Mouse (Mus musculus) c-Kit-negative CD71-positive TER-119-positive erythroid progenitor cells, embryonic 14.5 days (primary cell): Measurements from ENCODE around the gene Znrd1.

ENCODE experiments used
- DNase-seq: peaks from one replicate; pipeline ENCODE4 v3.0.0-alpha.2; 2013; ENCODE audit warnings: low read depth, low spot score

Gene Znrd1

GRCm38 (mm10) chr17:36927496-36928120, 30.8 kb downstream of the Znrd1 start:
- DNase-seq, result no peak

- no peak for DNase-seq
Observed at GRCm38 (mm10) chr17:36923491-36923890, 34.9 kb downstream of the Znrd1 start.

DNA sequence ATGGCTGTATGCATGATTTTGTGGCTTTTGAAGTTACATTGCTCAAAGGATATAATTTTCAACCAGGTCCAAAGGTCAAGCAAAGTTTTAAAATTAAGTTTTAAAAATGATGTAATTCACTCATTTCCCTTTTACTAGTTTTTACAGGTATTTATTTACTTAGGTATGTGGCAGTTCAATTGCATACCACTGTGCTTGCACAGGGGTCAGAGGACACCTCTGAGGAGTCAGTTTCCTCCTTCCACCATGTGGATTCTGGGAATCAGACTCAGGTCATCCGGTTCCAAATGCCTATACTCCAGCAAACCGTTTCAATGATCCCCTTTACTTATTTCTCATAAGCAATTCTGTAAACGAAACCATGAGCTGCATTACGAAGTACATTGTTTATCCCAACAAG, 35.6 kb downstream of the Znrd1 start:
- DNase-seq, result no peak

DNA sequence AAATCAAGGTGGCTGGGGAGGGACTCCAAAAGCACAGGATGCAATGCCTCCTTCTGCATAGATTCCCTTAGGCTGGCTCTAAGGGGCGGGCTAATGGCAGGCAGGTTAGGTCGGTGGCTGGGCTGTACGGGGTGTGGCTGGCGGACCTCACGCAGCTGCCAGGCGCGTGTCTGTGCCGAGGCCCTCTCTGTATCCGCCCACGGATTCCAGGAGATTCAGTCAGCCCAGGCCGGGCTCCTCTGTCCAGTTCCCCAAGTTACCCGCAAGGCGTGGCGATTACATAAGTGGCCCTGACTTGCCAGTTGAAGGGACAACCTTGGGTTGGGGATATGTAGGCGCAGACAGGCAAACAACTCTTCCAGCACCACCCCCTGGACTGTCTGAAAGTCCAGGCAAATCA, 38.1 kb downstream of the Znrd1 start:
- DNase-seq, result no peak

DNA sequence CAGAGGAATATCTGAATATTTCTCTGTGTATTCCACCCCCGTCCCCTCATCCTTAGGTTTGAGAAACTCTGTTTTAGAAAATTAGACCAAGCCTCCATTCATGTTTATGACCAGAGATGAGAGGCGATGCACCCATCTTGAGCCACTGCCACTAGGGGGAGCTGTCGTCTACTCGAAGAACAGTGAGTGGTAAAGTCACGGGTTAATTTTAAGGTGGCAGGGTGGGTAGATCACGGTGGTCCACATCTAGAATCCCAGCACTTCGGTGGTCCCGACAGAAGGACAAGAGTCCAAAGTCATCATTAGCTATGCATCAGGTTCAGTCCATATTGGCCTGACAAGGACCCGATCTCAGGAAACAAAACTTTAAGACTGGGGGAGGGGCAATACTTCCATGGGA, 43.3 kb downstream of the Znrd1 start:
- peak; percentile 39 for DNase-seq

- peak; percentile 61 for DNase-seq
Observed at GRCm38 (mm10) chr17:36914108-36914507, 44.3 kb downstream of the Znrd1 start.

- DNase-seq, result no peak
Observed at GRCm38 (mm10) chr17:36912031-36912430, 46.3 kb downstream of the Znrd1 start.

- DNase-seq, result no peak
Observed at GRCm38 (mm10) chr17:36909802-36910201, 48.6 kb downstream of the Znrd1 start.

GRCm38 (mm10) chr17:36908235-36908634, 50.1 kb downstream of the Znrd1 start:
- no peak for DNase-seq
